8 mouse cellular contexts compared by ENCODE assay signal in genomic region chr17:88630554-88630948, GRCm38 (mm10). TPM values are rescaled to one million over a fixed set of nuclear protein-coding genes. Genes with fewer than 3 reads are reported as not detected.
A peak's percentile ranks its signal among the peaks of the same experiment; 100 is the strongest.
DNase-seq lines count a peak whose midpoint lies in the region; ATAC-seq lines count a peak whose summit lies in the region.
"Had no signal": no experiment of that assay in that cellular context is flagged by ENCODE, and none has a peak within 500 bp of the region (broad histone marks: within the 10 kb centered on the region; RNA-seq: fewer than 3 reads in every experiment).

No protein-coding gene starts in this region.

- H3K36me3 ChIP-seq in heart, embryonic 16.5 days (ENCODE audit: control insufficient read depth, insufficient read depth), result peaks cover 4% of the 10 kb centered on the region
- H3K36me3 ChIP-seq in limb, embryonic 10.5 days, result peaks cover 5% of the 10 kb centered on the region
- 0 out of 2 replicates have a peak, but pooled peaks cover under 1% of the 10 kb centered on the region for H3K36me3 ChIP-seq in stomach, embryonic 14.5 days (ENCODE audit: control insufficient read depth, insufficient read depth, low read length)

- no peak overlapping the region; the same call in 1 of the 2 replicates for H3K4me2 ChIP-seq in heart, embryonic 16.5 days (ENCODE audit: low read depth, low read length)
- 0 out of 2 replicates have a peak overlapping the region, but pooled peaks have one; percentile 24 for H3K4me2 ChIP-seq in stomach, embryonic 14.5 days (replicated peaks; ENCODE audit: low read depth, low read length)

- no peaks in the 10 kb centered on the region for H3K9me3 ChIP-seq in heart, embryonic 16.5 days (replicated peaks; ENCODE audit: control insufficient read depth, low read length)
- no peaks in the 10 kb centered on the region for H3K9me3 ChIP-seq in limb, embryonic 10.5 days (replicated peaks)
- no peaks in the 10 kb centered on the region for H3K9me3 ChIP-seq in stomach, embryonic 14.5 days (ENCODE audit: control insufficient read depth, low read depth, low read length)

- peak overlapping the region; percentile 70 for H3K27ac ChIP-seq in heart, embryonic 16.5 days (ENCODE audit: low read length)
- H3K27ac ChIP-seq in limb, embryonic 10.5 days, result 0 out of 2 replicates have a peak overlapping the region, but pooled peaks have one; percentile 66
- peak overlapping the region; percentile 94 for H3K27ac ChIP-seq in stomach, embryonic 14.5 days (ENCODE audit: low read length)

- no peaks in the 10 kb centered on the region for H3K27me3 ChIP-seq in heart, embryonic 16.5 days (ENCODE audit: control insufficient read depth, insufficient read depth, low read length)
- H3K27me3 ChIP-seq in limb, embryonic 10.5 days (ENCODE audit: low read depth, poor library complexity, severe bottlenecking), result no peaks in the 10 kb centered on the region
- no peaks in the 10 kb centered on the region for H3K27me3 ChIP-seq in stomach, embryonic 14.5 days (ENCODE audit: control insufficient read depth, insufficient read depth, low read length)

- H3K9ac ChIP-seq in heart, embryonic 16.5 days (ENCODE audit: low read length), result no peak overlapping the region
- no peak overlapping the region; the same call in 1 of the 2 replicates for H3K9ac ChIP-seq in stomach, embryonic 14.5 days (replicated peaks; ENCODE audit: low read depth, low read length)

- peak; percentile 55 for DNase-seq in urinary bladder, postnatal 14 days (ENCODE audit: low spot score)
- no peak for DNase-seq in urinary bladder, postnatal 10 days (ENCODE audit: low spot score)
- DNase-seq in limb, embryonic 10.5 days (ENCODE audit: low spot score), result peak; percentile 25
- DNase-seq in cerebellum, adult 8-10 months, result no peak
- no peak for DNase-seq in MN1 (ENCODE audit: low spot score)

- ATAC-seq in heart, embryonic 16.5 days (replicated peaks; ENCODE audit: extremely low read depth, insufficient read depth, low FRiP score), result no peak
- ATAC-seq in stomach, embryonic 14.5 days (ENCODE audit: insufficient number of reproducible peaks, insufficient read depth, low FRiP score, low read depth), result no peak

- no peak overlapping the region for H3K4me3 ChIP-seq in heart, embryonic 16.5 days (ENCODE audit: low read length)
- H3K4me3 ChIP-seq in limb, embryonic 10.5 days, result no peak overlapping the region
- H3K4me3 ChIP-seq in stomach, embryonic 14.5 days (ENCODE audit: low read depth, low read length), result no peak overlapping the region
- H3K4me3 ChIP-seq: megakaryocyte, embryonic 14.5 days had no signal

- H3K4me1 ChIP-seq in heart, embryonic 16.5 days (ENCODE audit: control insufficient read depth, insufficient read depth, low read length), result peaks cover 55% of the 10 kb centered on the region
- peaks cover 37% of the 10 kb centered on the region for H3K4me1 ChIP-seq in limb, embryonic 10.5 days
- peaks cover 43% of the 10 kb centered on the region for H3K4me1 ChIP-seq in stomach, embryonic 14.5 days (ENCODE audit: control insufficient read depth, insufficient read depth, low read length)

- 60% methylated on average over 3 of the region's 3 CpGs for WGBS in heart, embryonic 16.5 days
- WGBS in limb, embryonic 10.5 days, result 89% methylated on average over 3 of the region's 3 CpGs
- 68% methylated on average over 3 of the region's 3 CpGs for WGBS in stomach, embryonic 14.5 days

RNA-seq across cellular contexts. Expression of gene Ston1, which starts 33.1 kb away (rescaled TPM):
- polyA plus RNA-seq in heart, embryonic 16.5 days (2015; fragmentation: Nextera tagmentation; extraction: Ambion mirVana), result 4.7 and 5.0 TPM in 2 replicates
- polyA plus RNA-seq in limb, embryonic 10.5 days (2016; fragmentation: Nextera tagmentation; extraction: Ambion mirVana), result 2.4 and 3.0 TPM in 2 replicates
- 10.4 and 10.8 TPM in 2 replicates for polyA plus RNA-seq in stomach, embryonic 14.5 days (2014; fragmentation: Nextera tagmentation; extraction: Ambion mirVana)

RNA-seq across cellular contexts. Expression of gene Gtf2a1l, which starts 37.9 kb away (rescaled TPM):
- polyA plus RNA-seq in heart, embryonic 16.5 days (2015; fragmentation: Nextera tagmentation; extraction: Ambion mirVana), result 0.20 and 0.25 TPM in 2 replicates
- polyA plus RNA-seq in limb, embryonic 10.5 days (2016; fragmentation: Nextera tagmentation; extraction: Ambion mirVana), result 0.24 and 0.38 TPM in 2 replicates
- polyA plus RNA-seq in stomach, embryonic 14.5 days (2014; fragmentation: Nextera tagmentation; extraction: Ambion mirVana), result 0.83 and 0.91 TPM in 2 replicates

Comparison
In these comparisons a context has a peak if more than half of its experiments do, and no peak if none do; other contexts are left out.
1. DNase-seq: peak in urinary bladder, postnatal 14 days (single experiment) and limb, embryonic 10.5 days (single experiment); none in urinary bladder, postnatal 10 days (single experiment), cerebellum, adult 8-10 months (single experiment) and MN1 (single experiment).
2. Peak in every context shown above with its lines, with median percentiles within 50 percentile points of each other: H3K27ac ChIP-seq.